Mouse (Mus musculus) myocyte (in vitro differentiated cells): ENCODE measurements around the gene Dennd2c.

ENCODE experiments used
- MAX ChIP-seq: IDR thresholded peaks from one replicate; pipeline ENCODE4 v1.6.1; 2011; ENCODE audit warnings: low read depth, mild to moderate bottlenecking, control low read depth
- TCF12 ChIP-seq: IDR thresholded peaks from one replicate; pipeline ENCODE4 v1.6.1; 2011; ENCODE audit warnings: mild to moderate bottlenecking, control low read depth; ENCODE audit not compliant: poor library complexity, insufficient read depth, severe bottlenecking

GRCm38 (mm10) chr3:103136414-103137077 is 34.1 kb downstream of the Dennd2c start:
- no peak for TF ChIP-seq TCF12
- no peak for TF ChIP-seq MAX
